Mouse (Mus musculus) thymus, postnatal 36 days (tissue): ENCODE data around the gene Ppp1r36.
"Not testable (repeated sequence)": the region's sequence is repeated elsewhere in the genome, so short reads cannot be mapped to it uniquely, and the experiment has no call there.

ENCODE experiments used
- DNase-seq, 2 experiments: peaks; one replicate each; pipeline ENCODE4 v3.0.0; 2022; ENCODE audit warnings: mixed read lengths in 2 of 2

The Ppp1r36 gene

GRCm38 (mm10) chr12:76458445-76458844, 41.1 kb downstream of the Ppp1r36 start:
- not testable (repeated sequence) for DNase-seq

- DNase-seq: no peak
These were observed 41.7 kb downstream of the Ppp1r36 start for GRCm38 (mm10) chr12:76459032-76459431.

- no peak for DNase-seq
These were observed 46.1 kb downstream of the Ppp1r36 start for GRCm38 (mm10) chr12:76463391-76463790.

- DNase-seq: no peak
These were observed 47.4 kb downstream of the Ppp1r36 start for GRCm38 (mm10) chr12:76464651-76465252.

GRCm38 (mm10) chr12:76466651-76467050, 49.3 kb downstream of the Ppp1r36 start:
- DNase-seq: no peak

- no peak for DNase-seq
These were observed 49.9 kb downstream of the Ppp1r36 start for GRCm38 (mm10) chr12:76467256-76467655.

GRCm38 (mm10) chr12:76472046-76472445, 54.7 kb downstream of the Ppp1r36 start:
- DNase-seq: peak; percentile 50 to 52

GRCm38 (mm10) chr12:76473562-76474245, 56.4 kb downstream of the Ppp1r36 start:
- no peak for DNase-seq

- no peak for DNase-seq
These were observed 56.9 kb downstream of the Ppp1r36 start for GRCm38 (mm10) chr12:76474246-76474583.

GRCm38 (mm10) chr12:76474802-76475201, 57.5 kb downstream of the Ppp1r36 start:
- no peak for DNase-seq

GRCm38 (mm10) chr12:76476146-76476545, 58.8 kb downstream of the Ppp1r36 start:
- DNase-seq: no peak

GRCm38 (mm10) chr12:76478309-76479023, 61.1 kb downstream of the Ppp1r36 start:
- no peak for DNase-seq

GRCm38 (mm10) chr12:76479174-76479573, 61.8 kb downstream of the Ppp1r36 start:
- no peak for DNase-seq

GRCm38 (mm10) chr12:76479836-76480495, 62.6 kb downstream of the Ppp1r36 start:
- no peak for DNase-seq

- DNase-seq: no peak
These were observed 65.1 kb downstream of the Ppp1r36 start for GRCm38 (mm10) chr12:76482446-76482845.

- no peak for DNase-seq
These were observed 65.6 kb downstream of the Ppp1r36 start for GRCm38 (mm10) chr12:76482948-76483347.

GRCm38 (mm10) chr12:76484881-76485280, 67.5 kb downstream of the Ppp1r36 start:
- no peak for DNase-seq

- DNase-seq: no peak
These were observed 68.0 kb downstream of the Ppp1r36 start for GRCm38 (mm10) chr12:76485381-76485780.

GRCm38 (mm10) chr12:76486943-76487342, 69.6 kb downstream of the Ppp1r36 start:
- no peak for DNase-seq
